Mouse (Mus musculus): ENCODE results near the gene Gm11077.

GRCm38 (mm10) chr6:140793676-140794262, 64.7 kb downstream of the Gm11077 start:
- TF ChIP-seq CTCF (IDR thresholded peaks at IDR 0.05; ENCODE audit: borderline replicate concordance, control insufficient read depth, extremely low read depth, insufficient read depth, low read length, poor library complexity) (no peak), POLR2A (IDR thresholded peaks at IDR 0.05; ENCODE audit: control insufficient read depth, extremely low read depth, insufficient read depth, low read length, poor library complexity) (no peak)

All from thymus, adult 2 months (tissue).